Mouse (Mus musculus) olfactory bulb, adult 2 months (tissue): Measurements from ENCODE around the gene Prr5l.

Experiments used
- CTCF ChIP-seq: fragments of 200-500 bp; IDR thresholded peaks from 2 replicates; pipeline ENCODE4 v1.5.1; 2012; ENCODE audit warnings: low read depth, mild to moderate bottlenecking, low read length, moderate library complexity; ENCODE audit not compliant: insufficient read depth
- POLR2A ChIP-seq: fragments of 200-500 bp; IDR thresholded peaks from 2 replicates; pipeline ENCODE4 v1.6.1; 2012; ENCODE audit warnings: mild to moderate bottlenecking, low read depth, low read length, moderate library complexity; ENCODE audit not compliant: insufficient read depth

DNA sequence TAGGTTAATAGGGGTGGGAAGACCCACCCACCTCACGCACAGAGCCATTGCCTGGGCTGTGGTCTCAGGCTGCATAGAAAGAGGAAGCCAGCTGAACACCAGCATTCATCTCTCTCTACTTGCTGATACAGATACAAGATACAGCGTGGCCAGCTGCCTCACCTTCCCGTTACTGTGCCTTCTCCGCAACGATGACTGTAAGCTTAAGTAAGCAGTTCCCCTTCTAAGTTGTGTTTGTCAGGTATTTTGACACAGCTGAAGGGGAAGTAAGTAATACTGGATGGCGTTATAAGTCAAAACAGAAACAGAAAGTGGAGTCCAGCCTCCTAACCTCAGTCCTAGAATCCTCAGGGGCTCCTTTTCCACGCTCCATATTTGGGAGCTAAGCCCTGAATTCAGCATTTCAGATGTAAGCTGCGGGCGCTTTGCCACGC is 150.0 kb downstream of the Prr5l start:
- TF ChIP-seq CTCF: no peak
- TF ChIP-seq POLR2A: no peak
